Mouse (Mus musculus) lung, postnatal 4 days (tissue): ENCODE data around the gene Gins2.
A peak's percentile ranks its signal among the peaks of the same experiment; 100 is the strongest.

Experiments
- DNase-seq, 2 experiments: peaks; one replicate each; pipeline ENCODE4 v3.0.0; 2021

Gene Gins2

GRCm38 (mm10) chr8:120563851-120564837 is 25.0 kb downstream of the Gins2 start:
- DNase-seq: peak; percentile 92 to 95

DNA sequence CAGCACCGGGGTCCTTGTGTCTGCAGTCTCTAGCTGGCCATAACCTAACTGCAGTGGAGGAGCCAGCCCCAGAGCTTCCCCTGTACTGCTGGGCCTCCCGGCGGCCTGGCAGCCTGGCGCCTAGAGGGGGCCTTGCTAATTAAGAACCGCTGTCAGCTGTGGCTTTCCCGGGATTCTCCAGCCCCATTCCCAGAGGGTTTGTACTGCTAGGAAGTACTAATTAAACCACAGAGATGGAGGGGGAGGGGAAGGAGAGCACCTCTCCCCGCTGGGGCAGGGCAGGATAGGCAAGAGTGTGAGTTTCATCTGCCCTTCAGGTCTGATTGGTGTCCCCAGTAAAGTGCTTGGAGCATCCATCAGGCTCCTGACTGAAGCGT is 25.8 kb downstream of the Gins2 start:
- DNase-seq: no peak

- DNase-seq: no peak
These were observed 26.3 kb downstream of the Gins2 start for GRCm38 (mm10) chr8:120562680-120563347.

GRCm38 (mm10) chr8:120561539-120562435 is 27.3 kb downstream of the Gins2 start:
- peak; percentile 62 to 65 for DNase-seq

GRCm38 (mm10) chr8:120560535-120560934 is 28.6 kb downstream of the Gins2 start:
- no peak for DNase-seq

DNA sequence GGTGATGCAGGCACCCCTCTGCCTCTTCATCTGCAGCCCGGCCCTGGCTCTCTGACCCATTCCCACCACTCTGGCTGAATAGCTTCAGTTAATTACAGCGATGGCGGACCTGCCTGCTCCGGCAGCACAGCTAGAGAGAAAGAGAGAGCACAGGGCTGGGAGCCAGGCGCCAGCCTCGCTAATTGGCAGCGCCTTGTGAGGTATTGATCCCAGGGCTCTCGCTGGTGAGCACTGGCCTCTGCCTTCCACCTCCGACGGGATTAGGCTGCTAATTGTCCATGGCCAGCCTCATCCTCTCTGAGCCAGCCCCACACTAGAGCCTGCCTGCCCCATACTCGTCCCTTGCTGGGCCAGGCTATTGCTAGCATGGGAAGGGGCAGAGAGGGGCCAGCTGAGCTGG is 29.4 kb downstream of the Gins2 start:
- DNase-seq: no peak

DNA sequence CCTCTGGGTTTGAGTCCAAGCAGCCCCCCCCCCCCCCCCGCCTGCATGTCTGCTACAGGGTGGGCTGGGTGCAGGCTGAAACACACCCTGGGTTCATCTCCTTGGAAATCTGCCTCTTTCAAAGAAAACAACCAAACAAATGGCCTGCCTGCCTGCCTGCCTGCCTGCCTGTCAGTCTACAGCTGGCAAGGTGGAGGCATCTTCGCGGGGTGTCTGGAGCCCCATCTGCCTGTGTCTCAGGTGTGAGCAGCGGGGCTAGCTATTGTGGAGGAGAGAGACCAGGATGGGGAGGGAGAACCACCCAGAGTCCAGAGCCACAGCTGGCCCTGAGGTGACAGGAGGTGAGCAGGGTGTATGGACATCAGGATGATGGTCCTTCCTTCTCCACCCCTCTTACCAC is 30.9 kb downstream of the Gins2 start:
- DNase-seq: no peak

GRCm38 (mm10) chr8:120557170-120557965 is 31.7 kb downstream of the Gins2 start:
- no peak for DNase-seq

GRCm38 (mm10) chr8:120556198-120556892 is 32.8 kb downstream of the Gins2 start:
- DNase-seq: no peak

DNA sequence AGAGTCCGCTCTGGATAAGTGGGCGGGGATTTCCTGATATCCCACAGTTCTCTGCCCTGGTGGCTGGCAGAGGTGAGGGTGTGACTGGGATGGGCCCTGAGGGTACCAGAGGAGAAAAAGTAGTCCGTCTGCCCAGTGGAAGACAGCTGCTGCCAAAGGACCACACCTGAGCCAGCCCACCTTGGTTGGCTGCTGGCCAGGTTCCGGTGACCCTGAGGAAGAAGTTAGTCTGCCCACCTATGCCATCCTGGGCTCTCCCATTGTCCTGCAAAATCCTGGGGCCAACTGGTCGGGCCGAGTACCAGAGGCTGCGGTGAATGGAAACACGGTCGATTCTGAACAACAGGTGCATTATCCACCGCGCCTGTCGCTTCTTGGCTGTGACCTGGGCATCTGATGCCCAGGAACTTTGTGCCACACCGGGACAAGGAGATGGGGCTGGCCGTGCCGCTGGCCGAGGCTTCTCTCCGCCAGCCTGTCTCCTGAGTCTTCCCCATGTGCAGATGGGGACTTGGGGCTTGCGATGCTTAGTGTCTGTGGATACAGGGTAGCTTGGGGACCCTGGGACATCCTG is 34.6 kb downstream of the Gins2 start:
- DNase-seq: no peak

GRCm38 (mm10) chr8:120553441-120554123 is 35.5 kb downstream of the Gins2 start:
- no peak for DNase-seq

GRCm38 (mm10) chr8:120552509-120552908 is 36.6 kb downstream of the Gins2 start:
- DNase-seq: no peak

DNA sequence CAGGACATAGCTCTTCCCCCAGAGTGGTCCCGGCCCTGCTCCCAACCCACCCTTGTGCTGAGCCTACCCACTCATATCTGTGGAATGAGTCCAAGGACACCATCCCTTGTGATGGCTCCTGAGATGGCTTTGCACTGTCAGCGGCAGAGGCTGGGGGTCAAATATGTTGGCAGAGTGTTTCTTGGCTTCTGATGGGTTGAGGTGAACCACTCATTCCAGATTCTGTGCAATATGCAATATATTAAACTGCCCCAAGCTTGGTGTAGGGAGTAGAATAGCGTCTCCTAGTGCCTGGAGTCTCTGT is 37.5 kb downstream of the Gins2 start:
- no peak for DNase-seq

DNA sequence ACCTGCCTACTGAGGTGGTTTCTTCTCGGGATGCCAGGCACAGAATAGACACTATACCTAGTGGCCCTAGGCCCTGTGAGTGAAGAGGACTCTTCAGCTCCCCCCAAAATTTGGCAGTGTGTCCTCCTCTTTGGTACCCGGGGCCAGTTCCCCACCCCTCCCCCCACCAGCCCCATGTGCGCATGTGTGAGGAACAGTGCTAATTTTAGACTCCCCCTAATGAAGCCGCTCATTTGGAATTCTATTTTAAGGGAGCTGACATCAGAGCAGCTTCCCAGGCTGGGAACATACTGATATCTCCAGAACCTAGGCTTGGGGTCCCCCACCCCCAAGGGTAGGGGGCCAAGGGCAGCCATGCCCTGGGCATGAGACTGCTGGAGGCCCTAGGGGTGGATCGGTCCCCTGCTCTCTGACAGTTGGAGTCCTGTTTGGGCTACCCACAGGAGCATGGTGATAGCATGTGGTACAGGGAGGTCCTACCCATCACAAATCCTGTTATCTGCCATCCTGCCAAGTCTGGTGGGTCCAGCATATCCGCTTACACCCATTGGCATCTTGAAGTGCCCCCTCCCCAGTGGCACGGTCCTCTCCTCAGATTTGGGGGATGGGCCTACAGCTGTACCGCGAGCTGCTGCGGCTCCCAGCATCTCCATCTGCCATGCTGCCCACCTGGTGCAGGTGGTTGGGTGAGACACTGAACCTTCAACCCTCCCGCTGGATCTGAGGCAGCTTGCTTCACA is 38.0 kb downstream of the Gins2 start:
- no peak for DNase-seq

- DNase-seq: no peak
These were observed 38.7 kb downstream of the Gins2 start for GRCm38 (mm10) chr8:120550430-120550829.

GRCm38 (mm10) chr8:120549922-120550321 is 39.2 kb downstream of the Gins2 start:
- no peak for DNase-seq

GRCm38 (mm10) chr8:120549321-120549921 is 39.7 kb downstream of the Gins2 start:
- DNase-seq: no peak

DNA sequence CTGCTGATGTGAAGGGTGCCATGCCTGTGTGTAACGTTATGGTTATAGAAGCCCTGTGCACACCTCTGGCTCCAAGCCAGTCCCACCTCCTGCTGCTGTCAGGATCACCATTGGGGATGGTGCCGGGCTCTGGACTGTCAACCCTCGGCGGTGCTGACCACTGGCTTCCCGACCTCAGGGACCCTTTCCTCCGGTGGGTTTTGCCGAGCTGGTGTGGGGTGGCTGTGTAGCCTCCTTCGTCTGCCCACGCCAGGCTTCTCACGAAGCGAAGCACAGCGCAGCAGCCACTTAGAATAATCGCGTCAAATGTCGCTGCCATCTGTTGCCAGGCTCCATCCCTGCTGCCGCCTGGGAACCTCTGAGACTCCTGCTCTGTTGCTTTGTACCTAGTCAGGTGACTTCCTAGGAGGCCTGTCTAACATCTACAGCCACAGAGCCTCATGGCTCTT is 40.8 kb downstream of the Gins2 start:
- no peak for DNase-seq

GRCm38 (mm10) chr8:120547562-120547961 is 41.5 kb downstream of the Gins2 start:
- peak; percentile 33 to 70 for DNase-seq
